Mouse (Mus musculus): ENCODE results near the gene Bmp7. TPM values are rescaled to one million over a fixed set of nuclear protein-coding genes. Genes with fewer than 3 reads are reported as not detected.

The Bmp7 gene
- polyA plus RNA-seq, 1 experiment from 2014 or later, result 16.3 TPM

DNA sequence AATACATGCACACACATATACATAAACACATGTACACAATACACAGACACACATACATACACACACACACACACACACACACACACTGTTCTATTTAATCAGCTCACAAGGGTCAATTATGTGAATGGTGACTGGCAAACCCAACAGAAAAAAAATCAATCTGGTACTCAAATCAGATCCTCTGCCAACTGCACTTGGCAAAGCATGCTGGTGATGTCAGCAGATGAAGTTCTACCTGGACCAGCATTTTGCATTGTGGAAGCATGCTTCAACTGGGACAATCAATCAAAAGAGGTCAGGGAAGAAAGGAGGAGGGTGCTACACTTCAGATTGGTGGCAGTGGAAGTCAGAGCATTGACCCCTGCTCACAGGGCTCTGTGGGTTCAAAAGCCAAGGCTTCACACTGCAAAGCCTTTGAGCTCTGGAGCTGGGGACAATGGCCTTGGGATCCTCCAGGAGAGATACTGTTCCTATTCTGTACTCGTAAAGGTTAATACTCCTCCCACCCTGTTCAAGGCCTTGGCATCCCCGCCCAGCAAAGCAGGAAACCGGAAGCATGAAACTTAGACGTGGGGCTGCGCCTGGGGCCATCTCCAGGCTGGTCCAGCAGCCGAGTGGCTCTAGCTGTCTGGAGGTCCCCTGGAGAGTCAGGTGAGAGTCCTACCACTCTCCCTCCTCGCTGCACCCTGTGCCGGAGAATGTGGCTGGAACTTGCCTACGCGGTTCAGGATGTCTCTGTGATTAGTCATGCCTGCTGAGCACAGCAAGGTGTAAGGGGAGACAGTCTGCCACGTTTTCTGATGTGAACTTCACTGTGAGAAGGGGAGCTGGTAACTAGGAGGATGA is 99.0 kb downstream of the Bmp7 start:
- Histone ChIP-seq H3K4me1 (peaks cover 14% of the 10 kb centered on the region; the same call in 1 of the 2 replicates), H3K9me3 (no peaks in the 10 kb centered on the region), H3K9ac (no peak overlapping the region), H3K27ac (no peak overlapping the region), H3K36me3 (no peaks in the 10 kb centered on the region), H3K27me3 (replicated peaks) (peaks cover 4% of the 10 kb centered on the region; the same call in 1 of the 2 replicates), H3K4me3 (no peak overlapping the region), H3K4me2 (replicated peaks) (no peak overlapping the region)
- ATAC-seq (ENCODE audit: low FRiP score, low read depth), result no peak
- 59% methylated on average over 11 of the region's 11 CpGs for WGBS

- H3K27ac ChIP-seq, result no peak overlapping the region
- H3K9me3 ChIP-seq, result no peaks in the 10 kb centered on the region
- H3K4me3 ChIP-seq, result no peak overlapping the region
- no peak overlapping the region for H3K4me2 ChIP-seq (replicated peaks)
- H3K4me1 ChIP-seq, result peaks cover 9% of the 10 kb centered on the region; the same call in 1 of the 2 replicates
- H3K27me3 ChIP-seq (replicated peaks), result peaks cover 4% of the 10 kb centered on the region; the same call in 1 of the 2 replicates
- H3K36me3 ChIP-seq, result no peaks in the 10 kb centered on the region
- no peak overlapping the region for H3K9ac ChIP-seq
- 29% methylated on average over 10 of the region's 10 CpGs for WGBS
- no peak for ATAC-seq (ENCODE audit: low FRiP score, low read depth)
Observed at GRCm38 (mm10) chr2:172839317-172839980, 100.7 kb downstream of the Bmp7 start.

DNA sequence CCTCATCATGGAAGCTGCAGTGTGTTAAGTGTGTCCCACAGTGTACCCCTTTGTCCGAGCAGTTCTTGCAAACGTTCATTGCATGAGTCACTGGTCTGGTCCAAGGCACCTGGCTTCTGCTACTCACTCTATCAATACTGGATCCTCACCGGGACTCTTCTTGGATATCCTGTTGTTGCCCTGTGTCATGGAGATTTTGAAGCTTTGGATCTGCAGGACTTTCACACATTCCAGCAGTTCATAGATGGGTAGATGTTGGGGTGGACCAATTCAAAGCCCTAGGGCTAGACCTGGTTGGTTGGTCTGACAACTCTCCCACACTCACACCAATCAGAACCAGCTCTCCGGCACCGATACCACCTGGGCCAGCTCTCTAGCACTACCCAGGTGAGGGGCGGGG is 103.6 kb downstream of the Bmp7 start:
- Histone ChIP-seq H3K4me3 (no peak overlapping the region), H3K4me2 (replicated peaks) (no peak overlapping the region), H3K9me3 (no peaks in the 10 kb centered on the region), H3K27me3 (replicated peaks) (no peaks in the 10 kb centered on the region), H3K27ac (no peak overlapping the region), H3K4me1 (peaks cover 14% of the 10 kb centered on the region), H3K36me3 (no peaks in the 10 kb centered on the region), H3K9ac (no peak overlapping the region)
- 87% methylated on average over 6 of the region's 6 CpGs for WGBS
- ATAC-seq (ENCODE audit: low FRiP score, low read depth), result no peak

DNA sequence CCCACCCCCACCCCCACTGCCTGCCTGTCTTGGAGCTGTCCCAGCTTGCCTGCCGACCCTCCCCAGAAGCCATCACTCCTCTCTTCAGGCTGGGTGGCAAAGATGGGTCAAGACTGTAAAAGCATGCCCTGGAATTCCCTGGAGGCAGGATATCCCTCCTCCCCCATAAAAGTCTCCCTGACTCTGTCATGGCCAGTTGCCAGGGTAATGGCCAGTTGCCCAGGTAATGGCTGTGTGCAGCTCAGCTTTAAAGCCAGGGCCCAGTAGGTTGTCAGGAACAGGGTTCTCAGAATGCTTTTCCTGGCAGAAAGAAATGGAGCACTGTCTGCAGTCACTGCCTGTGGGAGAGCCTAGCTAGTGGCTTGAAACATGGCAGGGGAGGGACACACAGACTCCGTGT is 106.9 kb downstream of the Bmp7 start:
- Histone ChIP-seq H3K9ac (no peak overlapping the region), H3K4me3 (no peak overlapping the region), H3K27me3 (replicated peaks) (no peaks in the 10 kb centered on the region), H3K9me3 (no peaks in the 10 kb centered on the region), H3K36me3 (no peaks in the 10 kb centered on the region), H3K4me1 (peaks cover 5% of the 10 kb centered on the region), H3K27ac (no peak overlapping the region), H3K4me2 (replicated peaks) (no peak overlapping the region)
- no peak for ATAC-seq (ENCODE audit: low FRiP score, low read depth)
- WGBS, result 34% methylated on average over 2 of the region's 2 CpGs

DNA sequence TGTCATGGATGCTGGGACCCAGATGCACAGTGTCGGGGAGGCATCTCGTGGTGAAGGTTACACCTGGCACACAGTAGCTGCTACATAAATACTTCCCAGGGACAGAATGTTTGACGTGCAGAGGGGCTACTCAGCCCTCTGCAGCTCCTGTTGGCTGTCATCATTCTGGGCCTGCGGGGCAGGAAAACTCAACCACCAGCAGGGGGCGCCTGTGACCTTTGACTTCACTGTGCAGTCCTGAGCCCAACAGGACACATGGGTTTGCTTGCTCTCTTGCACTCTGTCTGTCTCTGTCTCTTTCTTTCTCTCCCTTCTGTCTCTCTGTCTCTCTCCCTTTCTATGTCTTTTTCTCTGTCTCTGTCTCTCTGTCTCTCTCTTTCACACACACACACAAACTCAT is 108.4 kb downstream of the Bmp7 start:
- Histone ChIP-seq H3K27ac (no peak overlapping the region), H3K4me3 (no peak overlapping the region), H3K4me2 (replicated peaks) (no peak overlapping the region), H3K4me1 (peaks cover 5% of the 10 kb centered on the region), H3K9me3 (no peaks in the 10 kb centered on the region), H3K9ac (no peak overlapping the region), H3K27me3 (replicated peaks) (no peaks in the 10 kb centered on the region), H3K36me3 (no peaks in the 10 kb centered on the region)
- ATAC-seq (ENCODE audit: low FRiP score, low read depth), result peak; percentile 47; the same call in 1 of the 2 replicates
- 21% methylated on average over 5 of the region's 5 CpGs for WGBS

DNA sequence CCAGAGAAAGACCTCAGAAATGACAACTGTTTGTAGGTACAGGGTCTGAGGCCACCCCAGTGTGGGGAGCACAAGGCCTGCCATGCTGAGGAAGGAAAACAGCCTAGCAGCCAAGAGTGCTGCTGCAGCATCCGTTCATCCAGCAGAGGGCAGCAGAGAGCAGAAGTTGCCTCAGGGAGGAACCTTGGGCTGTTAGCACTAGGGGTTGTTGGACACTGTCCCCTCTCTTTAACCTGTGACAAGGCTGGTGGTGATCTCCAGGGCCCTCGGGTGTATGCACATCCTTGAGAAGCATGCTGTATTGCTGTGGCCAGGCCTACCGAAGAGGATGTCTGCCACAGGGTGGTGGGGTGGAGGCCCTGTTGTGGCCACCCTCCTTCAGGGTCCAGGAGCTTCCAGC is 109.0 kb downstream of the Bmp7 start:
- H3K27me3 ChIP-seq (replicated peaks), result no peaks in the 10 kb centered on the region; the same call in 1 of the 2 replicates
- H3K4me3 ChIP-seq, result no peak overlapping the region
- H3K9me3 ChIP-seq, result no peaks in the 10 kb centered on the region
- H3K4me2 ChIP-seq (replicated peaks), result no peak overlapping the region
- H3K36me3 ChIP-seq, result no peaks in the 10 kb centered on the region
- no peak overlapping the region for H3K27ac ChIP-seq
- WGBS, result 16% methylated on average over 3 of the region's 3 CpGs
- peak; percentile 59 for ATAC-seq (ENCODE audit: low FRiP score, low read depth)
- no peak overlapping the region for H3K9ac ChIP-seq
- H3K4me1 ChIP-seq, result peaks cover 5% of the 10 kb centered on the region

- H3K9me3 ChIP-seq, result no peaks in the 10 kb centered on the region
- H3K27me3 ChIP-seq (replicated peaks), result peaks cover 21% of the 10 kb centered on the region
- no peaks in the 10 kb centered on the region for H3K36me3 ChIP-seq
- H3K9ac ChIP-seq, result no peak overlapping the region
- no peak overlapping the region for H3K4me2 ChIP-seq (replicated peaks)
- no peak overlapping the region for H3K4me3 ChIP-seq
- H3K27ac ChIP-seq, result no peak overlapping the region
- 45% methylated on average over 5 of the region's 5 CpGs for WGBS
- no peak for ATAC-seq (ENCODE audit: low FRiP score, low read depth)
- H3K4me1 ChIP-seq, result peaks cover 8% of the 10 kb centered on the region
Observed at GRCm38 (mm10) chr2:172828229-172828628, 111.9 kb downstream of the Bmp7 start.

DNA sequence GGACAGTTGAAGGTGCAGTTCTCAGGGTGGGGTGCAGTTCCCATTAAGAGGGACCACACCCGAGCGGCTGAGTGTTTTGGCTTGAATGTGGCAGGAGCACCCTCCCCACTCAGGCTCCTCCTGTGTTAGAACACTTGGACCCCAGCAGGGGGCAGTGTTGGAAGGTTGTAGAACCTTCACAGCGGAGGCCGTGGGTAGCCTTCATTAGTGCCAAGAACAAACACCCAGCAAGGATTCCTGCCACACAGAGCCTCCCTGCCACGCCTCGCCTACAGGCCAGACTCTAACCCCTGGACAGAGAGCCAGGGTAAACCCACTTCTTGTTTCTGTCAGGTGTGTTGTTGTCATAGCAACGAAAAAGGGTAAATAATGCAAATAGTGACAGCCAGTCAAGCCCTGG is 112.6 kb downstream of the Bmp7 start:
- Histone ChIP-seq H3K27ac (no peak overlapping the region), H3K27me3 (replicated peaks) (peaks cover 22% of the 10 kb centered on the region), H3K4me3 (no peak overlapping the region), H3K9ac (no peak overlapping the region), H3K4me1 (0 out of 2 replicates have a peak, but pooled peaks cover 3% of the 10 kb centered on the region), H3K4me2 (replicated peaks) (no peak overlapping the region), H3K9me3 (no peaks in the 10 kb centered on the region), H3K36me3 (no peaks in the 10 kb centered on the region)
- ATAC-seq (ENCODE audit: low FRiP score, low read depth), result no peak
- 68% methylated on average over 7 of the region's 7 CpGs for WGBS

DNA sequence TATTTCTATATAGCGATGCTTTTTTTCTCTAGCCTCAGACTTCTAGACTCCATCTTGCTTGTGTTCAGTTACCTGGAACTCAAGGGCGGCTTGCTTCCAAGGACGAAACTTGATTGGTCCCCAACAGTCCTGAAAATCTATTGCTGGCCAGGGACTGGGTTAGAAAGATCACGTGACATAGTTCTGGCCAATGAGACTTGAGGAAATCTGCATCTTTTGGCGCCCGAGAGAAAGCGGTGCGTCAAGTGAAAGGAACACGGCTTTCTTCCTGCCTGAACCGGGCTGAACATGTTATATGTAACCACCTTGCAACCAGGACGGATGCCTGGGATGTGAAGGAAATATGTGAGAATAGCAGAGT is 114.4 kb downstream of the Bmp7 start:
- WGBS, result 90% methylated on average over 11 of the region's 11 CpGs
- 0 out of 2 replicates have a peak, but pooled peaks cover 3% of the 10 kb centered on the region for H3K4me1 ChIP-seq
- no peaks in the 10 kb centered on the region for H3K9me3 ChIP-seq
- no peaks in the 10 kb centered on the region for H3K36me3 ChIP-seq
- no peak overlapping the region for H3K4me2 ChIP-seq (replicated peaks)
- no peak for ATAC-seq (ENCODE audit: low FRiP score, low read depth)
- H3K27ac ChIP-seq, result no peak overlapping the region
- no peak overlapping the region for H3K4me3 ChIP-seq
- peaks cover 22% of the 10 kb centered on the region for H3K27me3 ChIP-seq (replicated peaks)
- H3K9ac ChIP-seq, result no peak overlapping the region

GRCm38 (mm10) chr2:172824906-172825784 is 115.0 kb downstream of the Bmp7 start:
- Histone ChIP-seq H3K4me2 (replicated peaks) (peak overlapping the region; percentile 45), H3K27ac (no peak overlapping the region), H3K9me3 (no peaks in the 10 kb centered on the region), H3K9ac (no peak overlapping the region), H3K4me3 (no peak overlapping the region), H3K36me3 (no peaks in the 10 kb centered on the region), H3K27me3 (replicated peaks) (peaks cover 22% of the 10 kb centered on the region), H3K4me1 (0 out of 2 replicates have a peak, but pooled peaks cover 3% of the 10 kb centered on the region)
- peak; percentile 62 for ATAC-seq (ENCODE audit: low FRiP score, low read depth)
- WGBS, result 19% methylated on average over 43 of the region's 43 CpGs

DNA sequence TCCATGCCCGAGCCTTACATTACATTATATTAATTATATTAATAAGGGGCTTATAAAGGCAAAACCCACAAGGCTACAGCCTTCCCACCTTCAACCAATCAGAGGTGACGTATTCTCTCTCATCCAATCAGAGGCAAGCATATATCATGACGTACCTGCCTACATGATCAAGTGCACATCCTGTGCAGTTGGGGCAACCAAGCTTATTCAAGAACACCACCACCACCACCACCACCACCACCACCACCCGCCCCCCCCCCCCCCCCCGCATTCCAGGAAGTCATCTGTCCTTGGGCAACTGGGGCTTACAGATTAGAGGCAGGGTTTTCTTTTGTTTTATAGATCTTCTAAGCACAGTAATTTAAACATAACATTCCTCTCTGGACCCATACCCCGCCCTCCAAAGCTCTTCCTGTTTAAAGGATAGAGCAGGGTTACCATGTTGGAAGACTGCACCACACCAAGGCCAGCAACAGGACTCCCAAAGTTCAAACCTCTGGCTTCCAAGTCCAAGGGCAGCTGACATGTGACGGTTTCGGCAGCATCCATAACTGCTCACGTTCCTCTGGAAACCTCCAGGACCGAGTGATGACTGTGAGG is 121.4 kb downstream of the Bmp7 start:
- Histone ChIP-seq H3K4me2 (replicated peaks) (no peak overlapping the region), H3K4me3 (no peak overlapping the region), H3K9ac (no peak overlapping the region), H3K27me3 (replicated peaks) (peaks cover 6% of the 10 kb centered on the region), H3K9me3 (0 out of 2 replicates have a peak, but pooled peaks cover 6% of the 10 kb centered on the region), H3K36me3 (no peaks in the 10 kb centered on the region), H3K27ac (no peak overlapping the region), H3K4me1 (no peaks in the 10 kb centered on the region)
- ATAC-seq (ENCODE audit: low FRiP score, low read depth), result no peak
- 79% methylated on average over 10 of the region's 10 CpGs for WGBS

Measured in neural tube, embryonic 12.5 days (tissue).